Mouse (Mus musculus): ENCODE measurements around the gene Naa16. TPM values are rescaled to one million over a fixed set of nuclear protein-coding genes. Genes with fewer than 3 reads are reported as not detected.
A peak's percentile ranks its signal among the peaks of the same experiment; 100 is the strongest.

Gene Naa16
- polyA plus RNA-seq, 2 experiments from 2014 or later: 53.6 to 54.4 TPM

DNA sequence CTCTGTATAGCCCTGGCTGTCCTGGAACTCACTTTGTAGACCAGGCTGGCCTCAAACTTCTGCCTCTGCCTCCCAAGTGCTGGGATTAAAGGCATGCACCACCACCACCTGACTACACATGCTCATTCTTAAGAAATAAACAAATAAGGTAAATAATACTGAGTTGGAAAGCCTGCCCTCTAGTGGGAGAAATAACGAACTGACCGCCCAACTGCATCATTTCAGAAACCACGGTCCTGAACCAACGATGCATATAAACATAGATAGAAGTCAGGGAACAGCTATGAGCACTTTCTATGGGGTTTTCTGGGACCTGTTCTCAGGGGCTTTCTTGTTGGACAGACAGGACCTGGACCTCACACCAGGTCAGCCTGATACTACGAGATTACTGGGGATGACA is 63.5 kb downstream of the Naa16 start:
- ATAC-seq: peak; percentile 35

DNA sequence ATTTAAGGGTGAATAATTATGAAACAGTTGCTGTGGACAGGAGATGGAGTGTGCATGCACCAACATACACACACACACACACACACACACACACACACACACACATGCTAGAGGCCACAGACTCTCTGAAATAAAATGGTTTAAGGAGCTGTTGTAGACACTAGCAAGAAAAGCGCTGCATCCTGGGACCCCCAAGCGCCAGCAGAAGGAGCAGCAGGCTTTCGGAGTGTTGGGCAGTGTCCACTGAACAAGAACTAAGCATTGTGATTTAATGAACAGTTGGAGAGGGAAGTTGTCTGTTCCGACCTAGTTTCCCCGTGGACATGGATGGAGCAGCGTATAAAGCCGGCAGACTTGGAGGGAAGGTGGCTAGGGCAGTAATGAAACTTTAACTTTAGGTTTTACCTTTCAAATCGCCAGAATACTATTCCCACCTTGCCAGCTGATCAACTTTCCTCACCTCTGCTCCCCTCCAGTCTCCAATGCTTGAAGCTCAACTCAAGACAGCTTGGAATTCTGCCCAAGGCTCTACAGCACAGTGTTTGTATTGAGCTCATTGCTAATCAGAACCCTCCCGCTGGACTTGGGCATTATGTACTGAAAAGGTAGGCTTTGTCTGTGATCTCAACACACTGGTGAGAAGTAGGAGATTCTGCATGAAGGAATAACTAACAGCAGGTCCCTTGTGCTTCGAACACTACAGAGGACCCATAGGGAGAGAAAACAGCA is 66.3 kb downstream of the Naa16 start:
- no peak for ATAC-seq

DNA sequence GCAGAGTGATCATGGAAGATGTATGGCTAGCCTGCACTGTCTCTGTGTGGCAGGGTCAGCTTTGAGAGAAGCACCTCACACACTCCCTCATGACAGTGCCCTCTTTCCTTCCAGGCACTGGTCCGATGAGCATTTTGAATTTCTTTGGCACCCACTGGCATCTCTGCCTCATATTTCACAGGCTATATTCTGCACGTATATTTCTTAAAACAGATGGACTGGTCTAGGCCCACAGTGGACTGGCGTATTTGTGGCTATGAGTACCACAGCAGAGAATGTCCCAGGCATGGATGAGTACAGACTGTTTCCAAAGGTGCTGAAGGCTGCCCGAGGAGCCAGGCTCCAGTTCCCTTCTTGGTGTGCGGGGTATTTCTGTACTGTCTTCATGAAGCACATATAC is 68.7 kb downstream of the Naa16 start:
- ATAC-seq: no peak

DNA sequence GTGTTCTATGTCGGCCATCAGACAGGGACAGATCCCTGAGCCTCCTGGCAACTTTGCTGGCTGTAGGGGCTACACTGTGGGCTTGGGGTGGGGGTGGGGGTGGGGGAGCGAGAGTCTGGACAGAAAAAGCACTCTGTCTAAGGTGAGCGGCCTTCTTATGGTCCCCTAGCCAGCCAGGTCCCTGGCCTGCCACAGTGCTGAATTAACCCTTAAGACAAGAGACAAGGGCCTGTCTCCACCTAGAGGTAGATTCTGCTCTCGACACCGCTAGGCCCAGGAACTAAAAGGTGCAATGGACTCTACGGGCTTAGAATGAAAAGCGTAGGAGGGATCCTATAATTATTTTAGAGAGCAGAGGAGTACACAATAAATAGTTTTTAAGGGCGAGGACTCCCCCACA is 69.4 kb downstream of the Naa16 start:
- peak; percentile 77 for ATAC-seq

- no peak for ATAC-seq
Observed at GRCm38 (mm10) chr14:79317602-79318001, 73.0 kb downstream of the Naa16 start.

DNA sequence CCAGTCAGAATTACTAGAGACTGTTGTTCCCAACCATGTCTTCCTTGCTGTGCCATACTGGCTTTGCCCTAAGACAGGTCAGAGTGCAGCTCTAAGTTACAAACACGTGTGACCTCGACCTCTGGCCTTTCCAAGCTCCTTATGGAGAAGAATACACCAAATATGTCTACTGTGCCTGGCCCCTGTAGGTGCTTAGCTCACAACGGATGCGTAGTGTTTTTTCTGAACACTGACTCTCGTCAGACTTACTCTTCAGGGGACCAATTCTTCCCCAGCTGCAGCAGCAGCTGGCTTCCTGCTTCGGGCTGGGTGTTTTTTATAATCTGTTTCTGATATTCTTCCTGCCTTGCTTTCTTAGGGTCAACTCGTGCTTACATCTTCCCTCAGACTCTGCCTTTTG is 74.7 kb downstream of the Naa16 start:
- peak; percentile 80 for ATAC-seq

DNA sequence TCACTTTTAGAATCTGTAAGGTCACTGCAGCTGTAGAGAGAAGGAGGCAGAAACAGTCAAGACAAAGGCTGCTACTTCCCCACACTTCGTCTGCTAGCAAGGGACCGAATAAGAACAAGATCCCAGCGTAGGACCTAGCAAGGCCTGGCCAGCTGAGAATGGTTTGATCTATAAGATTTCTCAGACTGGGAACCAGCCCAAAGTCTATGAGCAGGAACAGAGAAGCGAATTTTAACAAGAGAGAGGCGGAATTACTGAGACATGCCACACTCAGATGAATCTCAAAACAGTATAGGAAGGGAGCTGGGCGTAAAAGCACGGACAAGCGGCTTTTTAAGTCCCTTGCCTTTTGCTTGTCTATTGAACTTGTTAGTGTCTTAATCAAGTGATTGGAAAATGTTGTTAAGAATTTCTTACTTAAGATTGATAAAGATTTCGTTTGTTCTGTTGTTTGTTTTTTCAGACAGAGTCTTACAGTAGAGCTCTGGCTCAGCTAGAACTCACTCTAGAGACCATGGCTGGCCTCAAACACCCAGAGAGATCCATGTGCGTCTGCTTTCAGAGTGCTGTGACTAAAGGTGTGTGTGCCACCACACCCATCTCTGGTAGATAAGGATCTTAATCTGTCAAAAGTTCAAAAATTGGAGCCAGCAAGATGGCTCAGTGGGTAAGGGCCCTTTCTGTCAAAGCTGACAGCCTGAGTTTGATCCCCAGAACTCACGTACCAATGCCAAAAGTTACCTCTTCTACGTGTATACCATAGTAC is 76.2 kb downstream of the Naa16 start:
- ATAC-seq: peak; percentile 54

- no peak for ATAC-seq
Observed at GRCm38 (mm10) chr14:79313439-79314175, 77.0 kb downstream of the Naa16 start.

DNA sequence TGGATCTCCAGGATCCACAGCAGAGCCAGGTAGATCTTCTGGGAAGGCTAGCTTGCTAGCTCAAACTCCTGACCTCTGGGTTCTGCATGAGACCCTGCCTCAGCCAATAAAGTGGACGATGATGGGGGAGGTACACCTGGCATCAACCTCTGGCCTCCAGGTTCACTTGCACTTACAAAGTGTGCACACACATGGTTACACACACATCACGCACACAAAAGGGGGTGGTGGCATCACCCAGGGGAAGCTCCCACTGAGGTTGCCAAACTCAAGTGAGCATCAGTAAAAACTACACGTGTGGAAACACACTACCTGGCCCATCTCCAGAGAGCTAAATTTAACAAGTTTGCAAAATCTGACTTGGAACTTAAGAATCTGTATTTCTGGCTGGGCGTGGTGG is 77.9 kb downstream of the Naa16 start:
- ATAC-seq: no peak

DNA sequence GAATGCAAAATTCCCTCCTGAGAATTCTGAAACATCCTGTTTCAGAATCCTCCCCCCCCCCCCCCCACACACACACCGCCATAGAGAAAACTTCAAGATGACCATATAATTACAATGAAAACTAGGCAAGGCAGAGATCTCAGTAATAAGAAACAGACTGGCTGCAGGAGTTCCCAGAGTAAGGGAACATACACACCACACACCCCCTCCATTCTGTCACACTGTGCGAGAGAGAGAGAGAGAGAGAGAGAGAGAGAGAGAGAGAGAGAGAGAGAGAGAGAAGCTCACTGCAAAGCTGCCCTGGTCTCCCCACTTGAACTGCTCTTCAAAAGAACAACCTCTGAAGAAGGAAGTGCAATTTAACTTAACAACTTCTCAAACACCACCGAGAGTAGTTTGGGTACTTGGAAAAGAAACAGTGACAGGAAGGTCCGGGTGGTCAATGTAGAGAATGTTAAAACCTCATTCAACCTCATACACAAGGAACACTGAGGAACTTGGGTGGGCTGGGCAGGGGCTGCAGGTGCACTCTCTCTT is 78.6 kb downstream of the Naa16 start:
- no peak for ATAC-seq

DNA sequence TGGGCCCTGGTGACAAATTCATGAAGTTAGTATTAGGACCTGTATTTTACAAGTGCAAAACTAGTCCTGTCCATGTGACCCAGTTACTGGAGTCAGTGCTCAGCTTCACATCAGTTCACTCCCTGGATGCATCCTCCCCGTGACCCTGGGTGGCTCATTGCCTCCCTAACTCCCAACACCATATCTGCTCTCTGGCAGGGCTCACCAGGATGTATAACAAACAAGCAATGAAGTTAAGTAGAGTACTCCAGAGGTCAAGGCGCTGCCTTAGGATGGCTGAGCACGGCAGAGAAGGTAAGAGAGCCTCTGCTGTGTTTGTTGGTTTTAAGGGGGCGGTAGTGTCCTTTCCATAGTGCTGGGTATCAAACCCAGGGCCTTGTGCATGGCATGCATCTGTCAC is 81.5 kb downstream of the Naa16 start:
- no peak for ATAC-seq

DNA sequence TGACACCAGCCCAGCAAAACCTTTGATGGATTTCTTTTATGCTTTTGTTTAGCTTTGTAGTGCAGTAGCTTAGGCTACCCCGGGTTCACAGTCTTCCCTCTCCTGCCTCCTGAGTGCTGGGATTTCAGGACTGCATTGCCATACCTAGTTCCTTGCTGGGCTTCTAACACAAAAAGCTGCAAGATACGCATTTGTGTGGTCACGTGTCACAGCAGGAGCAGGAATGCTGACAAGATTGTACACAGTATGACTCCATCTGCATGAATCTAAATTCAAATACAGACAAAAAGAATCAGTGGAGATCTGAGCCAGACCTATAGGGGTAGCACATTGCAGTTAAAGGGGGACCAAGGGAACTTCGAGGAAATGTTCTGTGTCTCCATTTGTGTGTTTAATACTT is 82.2 kb downstream of the Naa16 start:
- no peak for ATAC-seq

DNA sequence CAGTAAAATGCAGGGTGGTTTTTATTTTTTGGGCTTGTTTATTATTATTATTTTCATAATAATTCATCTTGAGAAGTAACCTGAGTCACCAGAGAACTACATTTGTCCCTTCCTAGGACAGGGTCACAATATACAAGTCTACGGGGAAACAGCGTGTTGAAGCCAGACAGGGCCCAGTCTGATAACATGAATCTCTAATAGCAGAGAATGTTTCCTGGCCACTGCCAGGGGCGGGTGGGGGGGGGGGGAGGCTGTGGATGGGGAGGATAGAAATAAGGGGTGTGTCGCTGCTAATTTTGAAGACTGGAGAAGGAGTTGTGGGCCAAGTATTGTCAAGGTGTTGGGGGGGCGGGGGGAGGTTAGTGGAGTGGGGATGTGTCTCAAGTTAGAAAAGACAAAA is 82.7 kb downstream of the Naa16 start:
- no peak for ATAC-seq

DNA sequence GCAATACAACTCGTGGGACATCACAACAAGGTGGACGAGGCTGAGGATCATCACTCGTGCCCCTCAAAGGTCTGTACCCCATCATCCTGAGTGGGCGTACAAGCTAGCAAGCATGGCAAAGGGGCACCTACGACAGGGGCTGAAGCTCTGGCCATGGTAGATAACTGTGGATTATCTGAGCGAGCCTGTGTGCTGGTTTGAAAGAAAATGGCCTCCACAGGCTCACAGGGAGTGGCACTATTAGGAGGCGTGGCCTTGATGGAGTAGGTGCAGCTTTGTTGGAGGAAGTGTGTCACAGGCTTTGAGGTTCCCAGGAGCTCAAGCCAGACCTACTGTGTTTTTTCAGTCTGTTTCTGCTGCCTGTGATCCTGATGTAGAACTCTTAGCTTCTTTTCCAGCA is 83.4 kb downstream of the Naa16 start:
- no peak for ATAC-seq

DNA sequence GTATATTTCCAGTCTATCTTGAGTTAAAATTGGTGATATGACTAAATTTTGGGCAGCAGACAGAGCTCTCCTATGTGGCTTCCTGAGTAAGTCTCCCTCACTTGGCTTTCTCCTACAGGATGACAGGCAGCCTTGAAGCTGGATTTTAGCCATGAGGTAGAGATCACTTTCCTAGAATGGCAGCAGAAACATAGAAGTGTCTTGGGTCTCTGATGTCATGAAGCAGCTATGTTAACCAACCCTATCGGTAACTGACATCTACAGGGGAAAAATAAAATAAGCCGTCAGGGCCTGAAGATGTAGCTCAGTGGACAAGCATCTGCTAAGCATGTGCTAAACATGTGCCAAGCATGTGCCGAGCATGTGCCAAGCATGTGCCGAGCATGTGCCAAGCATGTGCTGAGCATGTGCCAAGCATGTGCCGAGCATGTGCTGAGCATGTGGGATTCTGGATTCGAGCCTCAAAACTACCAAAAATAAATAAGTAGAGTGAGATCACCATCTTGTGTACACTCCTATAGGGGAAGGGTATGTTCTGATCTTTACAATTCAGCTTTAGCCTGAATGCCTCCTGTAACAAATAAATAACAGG is 85.6 kb downstream of the Naa16 start:
- no peak for ATAC-seq

GRCm38 (mm10) chr14:79303150-79303549 is 87.4 kb downstream of the Naa16 start:
- ATAC-seq: no peak

DNA sequence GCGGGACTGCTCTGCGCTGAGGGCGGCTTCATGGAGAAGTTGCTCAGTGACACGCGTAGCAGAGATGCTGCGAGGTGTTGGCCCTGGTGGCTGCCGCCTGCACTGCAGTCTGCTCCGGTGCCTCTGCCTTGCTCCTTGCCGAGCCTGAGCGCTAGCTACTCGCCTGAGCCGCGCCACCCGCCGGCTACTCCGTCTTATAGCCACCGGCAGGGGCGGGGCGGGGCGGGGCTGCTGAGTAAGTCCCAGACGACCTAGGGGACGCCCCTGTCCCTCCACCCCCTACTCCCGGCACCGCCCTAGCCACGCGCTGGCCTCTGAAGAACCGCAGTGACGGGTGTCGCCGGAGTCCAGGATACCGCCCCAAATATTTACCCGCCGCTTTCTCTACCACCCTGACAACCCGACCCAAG is 89.1 kb downstream of the Naa16 start, which contains the start of gene Rgcc:
TSS of gene Rgcc (minus strand) at position 180 of the 410 bp plus-strand sequence.
- ATAC-seq: peak; percentile 89

DNA sequence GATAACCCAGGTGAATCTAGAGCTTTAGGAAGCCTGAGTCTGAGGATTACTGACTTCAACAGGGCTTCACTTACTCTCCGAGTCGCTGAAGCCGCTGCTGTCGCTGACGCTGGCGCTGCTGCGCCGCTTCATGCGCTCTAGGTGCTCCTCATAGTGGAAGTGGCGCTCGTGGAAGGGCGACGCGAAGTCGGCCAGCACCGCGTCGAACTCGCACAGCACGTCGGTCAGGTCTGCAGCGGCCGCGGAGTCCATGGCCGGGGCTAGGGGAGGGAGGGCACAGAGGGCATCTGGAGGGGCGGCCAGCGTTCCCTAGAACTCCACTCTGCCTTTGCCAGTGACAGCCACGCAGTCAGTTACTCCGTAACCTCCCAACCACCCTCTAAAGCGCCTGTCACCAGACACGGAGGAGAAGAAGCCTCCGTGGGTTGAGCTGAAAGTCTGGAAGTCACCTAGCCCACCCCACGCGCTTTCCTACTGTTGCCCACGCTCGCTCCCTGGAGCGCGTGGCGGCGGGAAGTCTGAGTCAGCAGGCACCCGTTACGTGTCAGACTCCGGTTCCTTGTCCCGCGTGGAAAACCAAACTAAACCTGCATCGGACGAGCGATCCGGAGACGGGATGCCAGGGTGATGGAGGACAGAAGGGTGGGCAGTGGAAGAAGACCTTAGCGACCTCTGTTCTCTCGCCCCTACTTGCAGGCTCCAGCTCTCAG is 89.8 kb downstream of the Naa16 start:
- ATAC-seq: peak; percentile 23

- ATAC-seq: no peak
Observed at GRCm38 (mm10) chr14:79299796-79300195, 90.8 kb downstream of the Naa16 start.

DNA sequence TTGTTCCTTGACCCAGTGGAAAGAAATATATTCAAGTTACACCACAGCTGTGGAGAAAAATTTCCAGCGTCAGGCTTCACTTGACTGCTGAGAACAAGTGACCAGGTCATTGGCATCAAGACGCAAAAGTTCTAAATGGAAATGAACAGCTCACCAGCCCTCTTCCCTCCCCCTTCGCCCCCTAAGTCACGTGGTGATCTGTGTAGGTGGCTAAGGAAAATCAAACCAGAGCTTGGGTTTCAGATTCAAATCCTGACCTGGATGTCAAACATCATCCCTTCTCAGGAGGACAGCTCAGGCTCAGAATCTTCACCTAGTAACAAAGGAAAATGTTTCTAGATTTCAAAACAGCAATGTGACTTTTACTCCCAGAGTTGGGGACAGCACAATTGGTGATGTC is 91.3 kb downstream of the Naa16 start:
- ATAC-seq: no peak

DNA sequence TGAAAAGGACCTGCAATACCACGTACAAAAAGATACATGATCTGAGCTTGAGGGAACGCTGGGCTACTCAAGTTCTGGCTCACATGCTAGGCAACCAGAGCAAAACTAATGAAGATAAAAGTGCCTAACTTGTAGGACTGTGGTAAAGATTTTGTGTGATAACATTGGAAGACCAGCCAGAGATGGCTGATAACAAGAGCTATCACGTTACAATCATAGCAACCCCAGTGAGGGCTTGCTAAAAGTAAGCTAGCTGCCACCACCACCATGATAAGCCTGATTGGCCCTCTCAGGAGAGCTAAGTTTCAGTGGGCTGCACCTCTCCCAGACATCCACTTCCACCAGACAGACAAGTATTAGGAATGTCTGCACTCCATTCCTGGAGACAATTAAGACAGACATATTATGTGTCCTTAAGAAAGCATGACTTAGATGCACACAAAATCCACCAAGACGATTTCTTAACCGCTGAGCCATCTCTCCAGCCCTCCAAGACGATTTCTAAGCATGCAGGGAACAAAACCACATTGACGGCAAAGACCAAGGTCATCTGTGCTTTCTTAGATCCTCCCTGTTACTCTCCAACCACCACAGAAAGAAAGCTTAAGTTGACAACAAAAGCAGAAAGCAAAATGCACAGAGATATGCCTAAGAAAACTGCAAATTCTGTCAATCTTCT is 92.1 kb downstream of the Naa16 start:
- ATAC-seq: no peak

GRCm38 (mm10) chr14:79296836-79297235 is 93.7 kb downstream of the Naa16 start:
- no peak for ATAC-seq
